Mouse (Mus musculus): ENCODE results near the gene AU018091.
"Not testable (repeated sequence)": the region's sequence is repeated elsewhere in the genome, so short reads cannot be mapped to it uniquely, and the experiment has no call there.

Gene AU018091

DNA sequence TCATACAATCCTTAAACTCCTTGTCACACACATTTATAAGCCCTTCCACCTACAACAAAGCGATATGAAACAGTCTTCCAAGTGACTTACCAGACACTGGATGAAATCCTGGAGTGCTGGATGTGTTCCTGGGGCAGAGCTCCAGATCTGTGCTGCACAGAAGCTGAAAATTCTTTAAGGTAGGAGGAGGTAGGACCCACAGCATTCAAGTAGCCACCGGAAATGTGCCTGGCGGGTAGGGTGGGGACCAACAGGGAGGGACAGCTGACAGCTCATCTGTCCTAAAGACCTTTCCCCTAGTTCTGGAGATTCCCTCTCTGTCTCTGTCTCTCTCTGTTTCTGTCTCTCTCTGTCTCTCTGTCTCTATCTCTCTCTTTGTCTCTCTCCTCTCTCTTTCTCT is at the start of gene AU018091:
Gene AU018091, minus strand, starts transcription at position 279 of the 400 bp plus-strand sequence.
- no peak for DNase-seq (ENCODE audit: low read depth)

- no peak for DNase-seq (ENCODE audit: low read depth)
These were observed 48.6 kb upstream of the AU018091 start for GRCm38 (mm10) chr7:3217546-3218056.

DNA sequence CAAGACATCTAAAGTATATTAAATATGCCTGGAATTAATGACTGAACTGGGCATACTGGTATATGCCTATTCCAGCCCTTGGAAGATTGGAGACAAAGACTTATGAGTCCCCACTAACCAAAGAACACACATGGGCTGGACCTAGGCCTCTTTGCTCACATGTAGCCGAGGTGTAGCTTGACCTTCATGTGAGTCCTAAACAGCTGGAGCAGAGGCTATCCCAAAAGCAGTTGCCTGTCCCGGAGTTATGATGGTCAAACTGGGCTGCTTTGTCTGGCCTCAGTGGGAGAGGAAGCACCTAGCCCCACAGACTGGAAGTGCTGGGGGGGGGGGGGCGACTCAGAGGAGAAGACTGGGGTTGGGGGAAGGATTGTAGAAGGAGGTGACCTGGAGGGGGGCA is 47.3 kb upstream of the AU018091 start:
- DNase-seq (ENCODE audit: low read depth) = no peak

DNA sequence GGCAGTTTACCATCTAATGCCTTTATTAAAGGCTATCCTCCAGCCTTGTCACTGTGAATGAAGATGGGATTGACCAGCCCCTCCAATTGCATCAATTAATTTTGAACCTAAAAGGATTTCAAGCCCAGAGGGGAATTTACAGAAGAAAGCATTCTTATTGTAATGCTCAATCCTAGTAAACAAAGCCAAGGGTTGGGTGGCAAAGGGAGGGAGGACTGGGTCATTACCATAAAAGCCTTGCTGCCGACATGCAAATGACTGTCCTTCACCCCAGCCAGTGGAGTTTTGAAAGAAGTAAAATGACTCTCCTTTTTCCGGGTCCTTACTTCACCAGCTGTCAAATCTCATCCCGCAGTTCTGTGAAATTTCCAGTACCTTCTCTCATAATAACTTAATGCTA is 44.6 kb upstream of the AU018091 start:
- DNase-seq (ENCODE audit: low read depth) = no peak

DNA sequence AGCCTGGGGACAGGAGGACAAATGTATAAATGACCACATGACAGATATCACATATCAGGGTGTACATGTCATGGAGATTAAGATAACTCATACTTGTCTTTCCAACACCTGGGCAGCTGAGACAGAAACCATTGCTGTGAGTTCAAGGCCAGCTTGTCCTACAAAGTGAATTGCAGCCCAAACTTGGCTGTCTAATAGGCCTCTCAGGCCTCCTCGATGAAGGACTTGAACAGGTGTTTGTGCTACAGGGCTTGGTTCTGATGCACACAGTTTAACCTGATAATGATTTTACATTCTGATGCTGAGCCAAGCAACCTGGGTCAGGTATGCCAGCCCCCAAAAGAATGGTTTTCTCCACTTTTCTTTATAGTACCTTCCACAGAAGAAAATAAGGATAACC is 44.2 kb upstream of the AU018091 start:
- DNase-seq (ENCODE audit: low read depth) = no peak

GRCm38 (mm10) chr7:3212002-3212790 is 43.2 kb upstream of the AU018091 start:
- DNase-seq (ENCODE audit: low read depth) = no peak

- no peak for DNase-seq (ENCODE audit: low read depth)
These were observed 42.5 kb upstream of the AU018091 start for GRCm38 (mm10) chr7:3211518-3211917.

DNA sequence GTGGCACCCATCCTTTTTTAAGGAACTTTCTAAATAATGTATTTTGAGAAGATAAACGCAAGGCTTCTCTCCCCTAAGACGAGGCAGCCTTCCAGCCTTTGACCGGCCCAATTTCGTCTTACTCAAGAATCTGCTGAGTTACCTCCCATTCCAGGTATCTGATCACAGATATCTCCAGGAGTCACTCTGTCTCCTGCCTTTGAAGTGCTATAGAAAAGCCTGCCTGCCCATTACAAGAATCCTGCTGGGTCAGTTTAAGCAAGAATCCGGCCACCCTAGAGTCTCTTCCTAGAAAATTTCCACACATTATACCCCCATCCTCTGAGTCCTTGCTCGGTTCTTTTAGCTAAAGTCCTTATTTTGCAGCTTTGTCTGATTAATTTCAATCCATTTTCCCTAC is 41.6 kb upstream of the AU018091 start:
- DNase-seq (ENCODE audit: low read depth) = no peak

DNA sequence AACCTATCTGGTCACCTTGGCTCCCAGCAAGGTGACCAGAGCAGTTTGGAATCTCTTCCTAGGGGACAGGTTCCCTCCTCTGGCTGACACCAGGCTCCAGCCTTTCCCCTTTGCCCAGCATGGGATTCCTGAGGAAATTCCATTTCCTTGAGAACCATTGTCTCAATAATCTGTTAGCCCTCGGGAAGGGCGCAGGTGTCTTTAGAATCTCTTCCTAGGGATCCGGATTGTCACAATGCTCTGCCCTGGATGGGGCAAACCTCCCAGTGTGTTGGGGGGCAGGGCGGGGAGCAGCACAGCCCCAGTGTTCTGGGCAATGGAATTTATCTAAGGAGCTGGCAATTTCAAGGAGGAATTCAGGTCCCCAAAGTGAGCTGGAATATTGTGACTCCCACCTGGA is 37.5 kb upstream of the AU018091 start:
- DNase-seq (ENCODE audit: low read depth) = no peak

DNA sequence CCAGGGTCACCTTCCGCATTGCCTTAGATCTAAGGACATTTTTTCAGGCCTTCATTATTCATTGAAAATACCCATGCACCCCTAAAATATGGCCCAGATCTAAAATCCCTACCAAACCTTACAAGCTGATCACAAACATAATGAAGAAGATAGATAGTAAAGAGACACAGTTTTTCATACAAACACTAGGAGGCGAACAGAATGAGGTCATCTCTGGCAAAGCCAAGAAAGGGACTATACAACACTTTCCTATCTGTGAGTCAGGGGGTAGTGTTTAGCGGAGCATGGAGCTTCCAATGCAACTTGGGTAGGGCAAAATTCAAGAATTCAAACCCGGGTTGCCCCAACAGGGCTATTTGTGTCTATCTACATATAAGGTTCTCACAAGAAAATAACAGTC is 35.6 kb upstream of the AU018091 start:
- no peak for DNase-seq (ENCODE audit: low read depth)

DNA sequence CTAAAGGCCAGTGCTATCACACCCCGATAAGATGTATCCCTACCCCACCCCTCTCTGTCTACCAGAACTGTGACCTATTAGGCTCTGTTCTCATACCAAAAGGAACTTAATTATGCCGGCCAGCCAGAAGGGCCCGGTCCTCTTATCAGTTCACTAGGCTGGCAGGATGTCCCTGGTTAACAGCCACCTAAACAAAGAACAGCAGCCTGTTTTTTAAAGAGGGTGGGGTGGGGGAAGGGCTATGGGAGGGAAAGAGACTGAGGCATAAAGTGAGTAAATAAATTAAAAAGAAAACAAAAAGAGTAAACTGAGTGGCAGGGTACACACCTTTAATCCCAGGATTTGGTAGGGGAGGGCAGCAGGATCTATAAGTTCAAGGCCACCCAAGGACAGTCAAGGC is 34.9 kb upstream of the AU018091 start:
- no peak for DNase-seq (ENCODE audit: low read depth)

DNA sequence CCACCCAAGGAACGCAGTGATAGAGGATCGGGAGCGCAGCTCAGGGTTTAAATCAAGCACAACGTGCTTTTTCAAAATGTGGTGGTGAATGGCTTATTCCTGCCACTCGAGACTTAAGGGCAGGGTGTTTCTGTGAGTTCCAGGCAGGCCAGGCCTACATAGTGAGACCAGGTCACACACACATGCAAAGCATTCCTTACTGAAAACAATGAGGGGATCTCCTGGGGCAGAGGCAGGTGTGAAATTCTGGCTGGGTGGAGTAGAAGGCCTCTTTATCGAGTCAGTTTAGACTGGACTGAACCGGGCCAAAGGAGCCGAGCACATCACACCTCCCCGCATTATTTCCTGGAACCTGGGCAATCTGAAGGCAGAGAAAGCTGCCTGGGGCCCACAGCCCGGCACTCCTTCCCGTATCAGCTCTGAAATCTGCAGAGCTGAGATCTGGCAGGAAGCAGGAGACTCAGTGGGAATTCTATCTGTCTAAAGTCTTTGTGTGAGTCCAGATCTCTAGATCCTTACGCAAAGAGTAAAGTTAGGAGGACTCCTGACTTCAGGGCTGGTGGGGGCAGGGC is 32.2 kb upstream of the AU018091 start:
- no peak for DNase-seq (ENCODE audit: low read depth)

GRCm38 (mm10) chr7:3198884-3199283 is 29.9 kb upstream of the AU018091 start:
- peak; percentile 63 for DNase-seq (ENCODE audit: low read depth)

GRCm38 (mm10) chr7:3195850-3196249 is 26.8 kb upstream of the AU018091 start:
- DNase-seq (ENCODE audit: low read depth) = no peak

DNA sequence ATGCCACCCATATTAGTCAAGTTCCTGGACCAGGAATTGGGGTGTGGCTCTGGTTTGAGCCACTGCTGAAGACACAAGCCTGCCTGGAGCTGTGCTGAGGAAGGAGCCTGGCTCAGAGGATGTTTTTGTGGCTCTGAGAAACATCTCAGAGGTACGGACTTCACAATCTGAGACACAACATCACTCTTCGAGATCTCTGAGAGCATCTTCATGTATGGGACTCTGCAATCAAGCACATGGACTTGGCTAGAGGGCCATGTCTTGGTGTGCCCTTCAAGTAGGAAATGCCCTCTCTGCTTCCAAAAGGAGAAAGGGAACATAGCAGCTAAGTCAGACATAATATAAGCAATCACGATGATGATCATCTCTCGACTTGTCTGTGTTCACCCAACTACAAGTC is 25.5 kb upstream of the AU018091 start:
- DNase-seq (ENCODE audit: low read depth) = no peak

- peak; percentile 86 for DNase-seq (ENCODE audit: low read depth)
These were observed 24.9 kb upstream of the AU018091 start for GRCm38 (mm10) chr7:3193905-3194304.

DNA sequence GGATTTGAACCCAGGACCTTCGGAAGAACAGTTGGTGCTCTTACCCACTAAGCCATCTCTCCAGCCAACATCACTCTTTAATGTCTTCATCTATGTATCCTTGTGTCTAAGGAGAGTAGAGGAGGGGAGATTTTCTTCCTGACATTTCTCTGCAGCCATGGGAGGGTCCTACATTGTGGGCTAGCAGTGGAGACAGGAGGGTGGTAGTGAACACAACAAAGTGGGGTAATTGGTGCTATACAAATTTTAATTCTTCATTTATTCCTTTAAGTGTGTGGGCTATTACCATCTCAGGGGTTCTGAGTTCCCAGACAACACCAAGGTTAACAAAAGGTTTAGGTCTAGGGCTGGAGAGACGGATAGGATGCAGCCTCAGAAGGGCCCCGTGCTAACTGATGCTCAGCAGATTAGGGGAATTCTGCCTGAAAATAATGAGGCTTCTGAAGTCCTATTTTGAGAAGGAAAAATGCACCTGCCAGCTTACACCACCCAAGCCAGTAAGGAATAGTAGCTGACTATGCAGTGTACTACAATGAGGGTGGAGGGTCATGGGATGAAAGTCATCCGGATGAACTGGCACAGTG is 24.1 kb upstream of the AU018091 start:
- DNase-seq (ENCODE audit: low read depth) = no peak

- no peak for DNase-seq (ENCODE audit: low read depth)
These were observed 23.0 kb upstream of the AU018091 start for GRCm38 (mm10) chr7:3191971-3192498.

DNA sequence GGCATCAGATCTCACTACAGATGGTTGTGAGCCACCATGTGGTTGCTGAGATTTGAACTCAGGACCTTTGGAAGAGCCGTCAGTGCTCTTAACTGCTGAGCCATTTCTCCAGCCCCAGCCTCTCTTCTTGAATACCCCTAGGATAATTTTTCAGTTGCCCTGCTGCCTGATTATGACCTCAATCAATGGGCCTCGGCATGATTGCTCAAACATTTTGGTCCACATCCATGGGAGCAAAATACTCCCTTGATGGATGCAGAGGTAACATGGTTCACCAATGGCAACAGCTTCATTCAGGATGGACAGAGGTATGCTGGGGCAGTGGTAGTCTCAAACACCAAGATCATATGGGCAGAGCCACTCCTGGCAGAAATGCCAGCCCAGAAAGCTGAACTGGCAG is 17.7 kb upstream of the AU018091 start:
- DNase-seq (ENCODE audit: low read depth) = not testable (repeated sequence)

DNA sequence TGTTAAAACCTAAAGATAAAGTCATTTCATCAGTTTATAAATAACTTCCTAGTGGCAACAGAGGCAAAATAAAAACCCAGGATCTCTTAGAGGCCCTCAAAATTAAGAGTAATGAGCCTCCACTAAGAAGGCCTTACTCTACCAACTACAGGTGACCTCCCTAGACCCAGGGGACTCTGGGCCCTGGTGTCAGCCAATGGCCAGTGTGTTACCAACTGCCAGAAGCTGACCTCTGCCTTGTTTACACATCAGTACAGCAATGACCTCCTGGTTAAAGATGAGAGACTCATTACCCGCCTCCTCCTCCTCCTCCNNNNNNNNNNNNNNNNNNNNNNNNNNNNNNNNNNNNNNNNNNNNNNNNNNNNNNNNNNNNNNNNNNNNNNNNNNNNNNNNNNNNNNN is 17.1 kb upstream of the AU018091 start:
- no peak for DNase-seq (ENCODE audit: low read depth)

DNA sequence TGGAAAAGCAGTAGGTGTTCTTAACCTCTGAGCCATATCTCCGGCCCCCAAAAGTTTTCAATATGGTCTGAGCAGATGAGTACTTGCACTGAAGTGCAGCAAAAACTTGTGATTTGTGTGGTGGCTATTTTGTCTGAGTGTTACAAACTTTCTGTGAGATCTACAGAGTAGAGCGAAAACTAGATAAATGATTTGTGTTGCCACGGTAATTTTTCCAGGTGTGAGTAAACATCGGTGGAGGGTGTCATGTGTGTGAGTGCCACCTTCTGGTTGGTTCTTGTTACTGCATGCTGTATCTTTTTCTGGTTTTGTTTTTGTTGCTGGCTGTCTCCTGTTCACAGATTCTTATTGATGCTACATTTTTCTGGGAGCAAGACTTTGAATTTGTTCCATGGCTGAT is 15.4 kb upstream of the AU018091 start:
- DNase-seq (ENCODE audit: low read depth) = peak; percentile 74

GRCm38 (mm10) chr7:3180958-3181357 is 12.0 kb upstream of the AU018091 start:
- DNase-seq (ENCODE audit: low read depth) = not testable (repeated sequence)

- DNase-seq (ENCODE audit: low read depth) = peak; percentile 74
These were observed 707 bp downstream of the AU018091 start for GRCm38 (mm10) chr7:3168296-3168695.
